Mouse (Mus musculus) kidney, postnatal 10 days (tissue): ENCODE results near the gene Grip2.

Source experiments
- DNase-seq: peaks from one replicate; pipeline ENCODE4 v3.0.0; 2021; ENCODE audit warnings: mixed read lengths

The Grip2 gene

DNA sequence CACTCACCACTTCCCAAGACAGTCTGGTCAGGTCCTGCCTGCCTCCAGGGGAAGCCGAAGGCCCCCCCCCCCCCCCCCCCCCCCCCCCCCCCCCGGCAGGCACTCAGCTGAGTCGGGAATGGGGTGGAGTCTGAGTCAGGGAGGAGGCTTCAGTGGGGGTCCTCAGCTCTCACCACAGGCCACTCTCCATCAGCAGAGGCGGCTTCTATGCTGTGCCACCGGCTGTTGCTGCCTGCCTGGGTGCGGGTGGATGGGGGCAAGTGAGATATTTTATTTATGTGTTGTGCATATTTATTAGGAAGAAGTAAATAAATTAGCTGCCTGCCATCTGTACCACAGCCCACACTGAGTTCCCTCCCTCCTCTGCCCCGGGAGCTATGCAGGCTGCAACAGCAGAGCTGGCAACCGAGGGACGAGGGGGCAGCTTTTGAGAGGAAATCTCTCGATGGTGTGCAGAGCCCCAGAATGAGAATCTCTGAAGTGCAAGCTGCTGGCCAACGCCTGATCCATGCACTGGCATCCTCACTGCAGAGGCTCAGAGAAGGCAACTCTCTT, at the start of gene Grip2:
Gene Grip2, minus strand, starts transcription at position 235 of the 555 bp plus-strand sequence.
- no peak for DNase-seq

DNA sequence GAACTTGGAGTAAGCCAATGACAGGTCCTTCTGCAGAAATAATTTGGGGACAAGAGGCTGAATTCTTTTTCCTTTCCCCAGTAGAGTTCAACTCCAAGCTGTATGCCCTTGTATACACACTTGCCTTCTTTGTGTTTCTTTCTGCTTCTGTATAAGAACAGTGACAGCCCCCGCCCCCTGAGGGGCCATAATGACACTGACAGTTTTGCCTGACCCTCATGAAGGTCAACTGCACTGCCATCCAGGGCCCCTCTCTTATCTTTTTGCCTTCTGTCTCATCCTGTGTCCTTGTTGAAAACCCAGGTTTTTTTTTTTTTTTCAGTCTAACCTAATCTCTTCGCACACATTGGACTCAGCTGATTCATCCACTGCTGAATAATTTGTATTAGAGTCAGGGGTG, 45.7 kb upstream of the Grip2 start:
- no peak for DNase-seq

DNA sequence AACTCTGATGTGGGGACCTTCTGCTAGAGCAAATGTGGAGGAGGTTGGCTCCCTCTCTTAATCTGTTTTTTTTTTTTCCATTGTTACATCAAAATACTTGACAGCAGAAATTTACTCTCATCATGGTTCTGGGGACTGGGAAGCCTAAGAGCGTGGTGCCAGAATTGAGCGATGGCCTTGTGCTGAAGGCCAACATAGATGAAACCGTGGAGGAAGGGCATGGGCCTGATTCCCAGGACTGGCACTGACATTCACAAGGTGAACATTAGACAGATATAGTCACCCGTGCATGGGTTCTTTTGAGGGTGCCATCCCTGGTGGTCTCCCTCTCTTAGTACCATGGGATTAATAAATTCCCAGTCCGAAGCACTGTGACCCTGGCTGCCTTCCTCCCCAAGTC, 41.0 kb upstream of the Grip2 start:
- no peak for DNase-seq

DNA sequence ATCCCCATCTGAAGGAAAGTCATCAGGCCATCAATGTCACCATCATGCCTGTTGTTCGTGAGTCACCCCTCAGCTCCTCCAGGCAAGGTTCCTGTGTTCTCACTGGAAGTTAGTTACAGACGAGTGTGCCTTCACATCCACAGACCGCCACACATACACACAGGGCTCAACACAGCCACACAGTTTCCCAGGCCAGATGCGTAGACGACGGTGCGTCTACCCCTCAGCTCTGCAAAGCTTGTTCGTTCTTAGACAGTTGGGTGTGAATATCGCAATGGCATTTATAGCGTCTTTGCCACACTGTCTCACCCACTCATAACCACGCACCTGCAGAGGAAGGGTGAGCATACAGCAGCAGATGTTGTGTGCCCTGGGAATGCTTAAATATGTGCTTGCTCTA, 38.6 kb upstream of the Grip2 start:
- no peak for DNase-seq

DNA sequence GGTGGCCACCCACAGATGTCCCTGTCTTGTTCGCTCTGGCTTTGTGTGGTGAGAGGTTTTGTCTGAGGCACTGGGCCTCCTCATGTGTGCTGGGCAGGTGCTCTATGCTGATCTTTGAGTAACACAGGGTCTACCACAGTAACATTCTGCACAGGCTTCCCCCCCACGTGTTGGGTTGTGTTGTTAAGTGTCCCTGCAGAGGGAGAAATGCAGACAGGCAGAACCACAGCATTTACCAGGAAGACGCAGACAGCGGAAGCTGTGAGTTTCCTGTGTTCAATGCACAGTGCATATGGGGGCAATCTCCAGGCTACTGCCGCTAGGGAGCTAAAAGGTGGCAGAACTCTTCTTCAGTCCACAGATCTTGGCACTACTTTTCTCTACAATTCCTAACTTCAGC, 37.5 kb upstream of the Grip2 start:
- DNase-seq, result no peak

DNA sequence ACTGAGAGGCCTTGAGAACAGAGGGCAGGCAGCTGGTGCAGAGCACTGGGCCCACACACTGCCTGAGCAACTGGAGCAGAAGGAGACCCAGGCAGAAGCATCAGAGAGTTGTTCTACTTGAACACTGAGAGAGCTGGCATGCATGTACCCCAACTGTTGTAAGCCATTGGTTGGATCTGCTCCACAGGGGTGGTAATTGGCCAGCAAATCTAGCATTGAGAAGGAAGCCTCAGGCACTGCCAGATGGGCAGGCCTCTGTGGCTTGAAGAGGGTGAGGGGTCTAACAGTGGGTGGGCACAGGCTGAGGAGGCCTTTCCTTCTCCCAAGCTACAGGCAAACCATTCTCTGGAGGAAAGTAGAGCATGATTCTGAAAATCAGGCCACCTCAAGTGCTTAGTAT, 35.8 kb upstream of the Grip2 start:
- DNase-seq, result no peak

DNA sequence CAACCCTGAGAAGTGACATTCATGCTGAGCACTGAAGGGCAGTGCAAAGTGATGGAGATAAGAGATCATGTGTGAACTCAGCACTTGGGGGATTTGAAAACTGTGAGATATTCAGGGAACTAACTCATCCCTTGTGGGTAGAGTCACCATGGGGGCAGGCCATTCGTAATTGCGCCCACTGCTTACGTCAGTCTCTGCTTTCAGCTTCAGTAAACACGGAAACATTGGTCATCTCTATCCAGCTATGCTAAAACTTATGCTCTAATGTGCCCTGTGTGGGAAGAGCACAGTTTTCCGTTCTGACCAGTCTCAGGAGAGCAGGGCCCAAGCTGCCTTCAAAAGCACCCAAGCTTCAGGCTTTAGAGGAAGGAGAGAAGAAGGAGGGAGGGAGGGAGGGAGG, 31.3 kb upstream of the Grip2 start:
- no peak for DNase-seq

DNA sequence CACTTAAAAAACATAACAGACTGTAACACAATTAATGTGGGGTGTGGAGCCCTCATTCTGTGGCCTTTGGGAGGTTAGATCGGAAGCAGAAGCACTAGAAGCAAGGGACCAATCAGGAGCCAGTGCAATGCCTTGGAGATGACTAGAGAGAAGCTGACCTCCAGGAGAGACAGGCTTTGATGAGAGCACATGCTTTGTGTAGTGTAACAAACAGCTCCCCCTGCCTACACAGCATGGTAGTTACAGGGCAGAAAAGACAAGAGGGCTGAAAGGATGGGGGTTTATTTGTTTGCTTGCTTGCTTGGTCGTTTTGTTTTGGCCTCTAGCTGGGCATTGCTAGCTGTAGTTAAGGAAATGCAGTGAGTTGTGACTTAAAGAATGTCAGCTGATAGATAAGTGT, 25.5 kb upstream of the Grip2 start:
- peak; percentile 60 for DNase-seq

DNA sequence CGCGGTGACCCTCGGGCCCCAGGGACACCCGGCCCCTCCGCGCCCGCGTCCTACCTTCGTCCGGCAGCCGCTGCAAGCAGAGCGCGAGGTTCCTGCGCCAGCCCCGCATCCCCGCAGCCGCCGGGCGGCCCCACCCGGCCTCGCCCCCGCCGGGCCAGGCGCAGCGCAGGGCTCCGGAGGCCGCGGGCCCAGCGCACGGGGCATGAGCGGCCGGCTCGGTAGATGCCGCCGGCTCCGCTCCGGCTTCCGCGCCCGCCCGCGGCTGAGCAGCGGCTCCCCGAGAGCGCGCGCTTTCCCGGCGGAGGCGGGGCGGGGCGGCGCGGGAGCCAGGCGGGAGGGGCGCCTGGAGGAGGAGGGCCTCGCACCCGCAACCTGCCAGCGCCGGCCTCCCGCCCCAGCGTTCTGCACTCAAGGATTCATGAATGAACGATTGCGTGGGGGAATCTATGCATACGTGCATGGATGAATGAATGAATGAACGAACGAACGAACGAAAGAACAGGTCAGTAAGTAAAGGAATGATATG, 16.6 kb upstream of the Grip2 start:
- DNase-seq, result no peak

DNA sequence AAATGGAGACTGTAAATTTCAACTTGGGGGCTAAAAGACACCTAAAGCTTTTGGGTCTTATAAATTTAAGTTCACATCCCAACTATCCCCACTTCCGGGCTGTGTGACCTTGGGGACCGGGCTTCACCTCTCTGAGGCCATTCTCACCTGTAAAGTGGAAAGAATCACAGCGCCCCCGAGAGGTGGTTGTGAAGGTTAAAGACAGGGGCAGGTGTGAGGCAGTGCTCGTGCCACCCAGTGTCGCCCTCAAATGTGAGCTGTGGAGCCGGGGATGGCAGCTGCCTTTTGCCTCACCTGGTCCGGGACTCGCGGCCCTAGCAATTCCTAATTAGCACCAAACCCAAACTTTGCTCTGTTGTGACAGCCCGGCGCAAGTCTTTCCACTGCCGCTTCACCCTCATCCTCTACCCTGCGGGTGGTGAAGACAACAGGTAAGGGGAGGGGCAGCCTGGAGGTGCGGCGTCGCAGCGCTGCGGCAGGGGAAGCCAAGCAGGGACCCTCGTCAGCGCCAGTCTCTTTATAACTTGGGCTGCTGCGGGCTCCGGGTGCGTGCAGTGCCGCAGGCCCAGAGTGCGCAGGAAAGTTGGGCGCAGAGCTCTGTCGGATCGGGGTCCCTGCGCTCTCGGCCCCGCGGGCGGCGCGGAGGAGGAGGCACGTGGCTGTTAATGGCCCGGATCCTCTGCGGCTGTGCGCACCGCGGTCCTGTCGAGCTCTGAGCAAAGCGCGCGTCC, 16.0 kb upstream of the Grip2 start:
- DNase-seq, result no peak

DNA sequence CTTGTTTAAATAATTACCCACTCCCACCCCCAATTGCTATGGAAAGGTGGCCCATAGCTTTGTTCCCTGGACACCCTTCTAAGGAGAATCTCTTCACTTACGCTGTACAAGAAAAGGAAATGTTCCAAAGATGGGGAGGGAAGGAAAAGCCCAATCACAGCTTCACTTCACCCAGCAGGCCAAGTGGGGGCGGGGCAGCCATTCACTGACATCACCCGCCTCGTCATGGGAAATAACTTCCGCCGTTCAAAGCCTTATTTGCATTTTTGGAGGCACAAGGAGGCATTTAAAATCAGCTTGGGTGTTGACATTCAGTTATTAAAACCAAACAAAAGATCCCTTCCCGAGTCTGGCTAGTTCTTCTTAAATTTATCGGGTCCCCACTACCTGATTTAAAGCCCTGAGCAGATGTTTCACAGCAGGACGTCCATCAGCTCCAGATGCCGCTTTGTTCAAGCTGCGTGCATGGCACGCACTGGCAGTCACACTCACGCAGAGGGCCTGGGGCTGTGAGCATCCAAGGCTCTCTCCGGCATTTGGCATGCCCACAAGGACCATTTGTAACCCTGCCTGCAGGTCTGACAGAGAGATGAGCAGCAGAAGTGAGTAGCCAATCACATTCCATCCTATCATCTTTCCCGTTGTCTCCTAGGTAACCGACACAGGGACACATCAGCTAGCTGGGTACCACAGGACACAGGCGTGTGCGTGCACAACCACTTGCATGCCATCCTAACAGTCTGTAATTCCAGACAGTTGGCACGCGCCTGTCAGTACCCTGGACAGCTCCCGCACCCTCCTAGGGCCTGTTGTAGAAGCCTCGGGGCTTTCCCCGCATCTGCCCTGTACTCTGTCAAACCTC, 12.2 kb upstream of the Grip2 start:
- peak; percentile 87 for DNase-seq

DNA sequence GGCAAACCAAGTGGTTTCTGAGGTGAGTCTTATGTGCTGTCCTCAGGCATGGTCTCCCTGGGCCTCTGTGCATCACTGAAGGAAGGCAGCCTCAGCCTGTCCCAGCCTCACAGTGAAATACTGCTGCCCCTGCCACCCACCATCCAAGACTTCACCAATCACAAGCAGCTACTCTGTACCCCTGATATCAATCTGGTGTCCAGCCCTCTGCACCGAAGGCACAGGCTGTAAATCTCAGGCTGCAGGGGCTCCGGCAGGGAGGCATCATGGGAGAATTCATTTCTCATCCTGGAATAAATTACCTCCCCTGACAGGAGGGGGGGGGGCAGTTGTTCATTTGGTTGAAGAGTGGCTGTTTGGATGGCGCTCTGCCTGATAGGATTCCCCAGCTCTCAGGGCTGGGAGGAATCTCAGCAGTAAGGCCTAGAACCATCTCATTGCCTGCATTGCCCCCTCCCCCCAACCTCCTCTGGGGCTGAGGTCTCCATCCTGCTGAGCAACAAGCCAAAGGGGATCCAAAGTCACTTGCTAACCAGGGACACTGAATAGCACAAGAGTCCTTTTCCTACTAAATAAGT, 5.9 kb upstream of the Grip2 start:
- no peak for DNase-seq

DNA sequence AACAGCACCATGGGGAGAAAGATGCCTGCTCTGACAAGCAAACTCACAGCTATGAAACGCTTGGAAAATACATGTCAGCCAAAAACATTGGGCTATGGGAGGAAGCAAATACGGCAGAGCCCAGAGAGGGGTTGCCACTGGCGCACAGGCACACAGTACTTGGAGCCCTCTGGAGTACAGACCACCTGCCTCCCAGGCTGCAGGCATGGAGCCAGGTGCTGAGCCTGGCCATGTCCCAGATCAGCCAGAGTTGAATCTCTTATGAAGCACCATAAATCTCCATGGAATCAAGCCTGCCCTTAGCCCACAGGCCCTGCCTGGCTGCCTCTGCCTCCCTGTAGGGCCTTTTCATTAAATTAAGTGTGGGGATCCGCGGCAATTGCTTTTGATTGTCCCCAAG, 876 bp upstream of the Grip2 start:
- no peak for DNase-seq

DNA sequence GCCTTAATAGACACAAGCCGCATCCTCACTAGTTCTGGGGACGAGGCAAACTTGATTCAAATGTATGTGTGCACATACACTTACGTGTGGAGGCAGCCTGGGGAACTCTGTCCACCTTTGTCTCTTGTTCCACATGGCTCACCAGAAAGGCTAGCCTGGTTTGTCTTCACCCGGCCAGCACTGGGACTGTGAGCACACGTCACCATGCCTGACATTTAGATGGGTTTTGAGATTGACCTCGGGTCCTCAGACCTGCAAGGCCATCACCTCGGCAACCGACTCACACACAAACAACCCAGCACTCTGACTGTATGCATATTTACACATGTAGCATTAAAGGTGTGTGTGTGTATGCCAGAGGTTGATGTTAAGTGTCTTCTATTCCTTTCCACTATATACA, 8.8 kb downstream of the Grip2 start:
- no peak for DNase-seq

DNA sequence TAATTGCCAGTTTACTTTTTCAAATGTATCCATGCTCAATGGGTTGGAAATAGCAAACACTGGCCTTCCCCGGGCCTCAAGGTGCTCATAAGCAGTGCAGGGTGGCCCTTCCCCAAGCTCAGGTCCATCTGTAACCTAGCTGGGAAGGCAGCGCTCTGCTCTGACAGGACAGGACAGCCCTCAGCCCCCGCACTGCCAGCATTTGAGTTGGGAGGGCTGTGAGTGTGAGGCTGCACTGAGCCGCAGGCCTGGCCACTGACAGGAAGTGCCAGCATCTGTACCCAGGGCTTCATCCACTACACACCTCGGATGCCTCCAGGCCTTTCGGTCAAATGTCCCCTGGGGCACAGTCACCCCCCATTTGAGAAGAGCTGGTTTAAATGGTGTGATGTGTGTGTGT, 11.1 kb downstream of the Grip2 start:
- no peak for DNase-seq

DNA sequence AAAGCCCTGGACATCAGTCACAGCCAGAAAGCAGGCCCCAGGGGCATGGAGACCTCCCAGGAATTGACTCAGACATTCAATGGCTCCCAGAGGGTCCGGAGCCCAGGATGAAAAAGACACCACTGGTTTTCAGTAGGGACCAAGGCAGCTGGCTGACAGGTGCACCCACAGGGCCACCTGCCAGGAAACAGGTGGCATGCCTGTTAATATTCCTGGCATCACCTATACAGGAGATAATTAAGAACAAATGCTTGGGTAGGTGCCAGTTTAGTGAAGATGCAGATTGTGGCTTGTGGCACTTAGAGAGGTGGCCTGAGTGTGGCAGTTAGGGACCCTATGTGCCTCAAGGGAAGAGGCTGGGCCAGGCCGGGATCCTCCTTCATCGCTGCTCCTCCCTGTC, 13.4 kb downstream of the Grip2 start:
- DNase-seq, result no peak

DNA sequence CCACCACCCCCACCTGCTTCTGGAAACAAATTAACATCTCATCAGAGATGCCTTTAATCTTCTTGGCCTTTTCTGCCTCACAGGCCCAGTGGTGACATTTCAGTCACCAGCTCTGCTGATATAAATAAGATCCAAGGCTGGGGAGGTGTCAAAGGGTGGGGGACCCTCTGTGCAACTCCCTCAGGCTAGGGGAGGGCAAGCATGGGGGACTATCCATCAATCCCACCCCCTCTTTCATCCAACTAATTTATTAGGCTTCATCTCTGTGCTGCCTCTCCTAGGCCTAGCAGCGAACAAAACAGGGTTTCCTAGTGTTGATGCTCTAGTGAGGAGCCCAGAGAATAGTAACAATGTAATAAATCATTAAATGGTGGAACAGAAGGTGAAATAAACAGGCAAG, 17.0 kb downstream of the Grip2 start:
- no peak for DNase-seq

DNA sequence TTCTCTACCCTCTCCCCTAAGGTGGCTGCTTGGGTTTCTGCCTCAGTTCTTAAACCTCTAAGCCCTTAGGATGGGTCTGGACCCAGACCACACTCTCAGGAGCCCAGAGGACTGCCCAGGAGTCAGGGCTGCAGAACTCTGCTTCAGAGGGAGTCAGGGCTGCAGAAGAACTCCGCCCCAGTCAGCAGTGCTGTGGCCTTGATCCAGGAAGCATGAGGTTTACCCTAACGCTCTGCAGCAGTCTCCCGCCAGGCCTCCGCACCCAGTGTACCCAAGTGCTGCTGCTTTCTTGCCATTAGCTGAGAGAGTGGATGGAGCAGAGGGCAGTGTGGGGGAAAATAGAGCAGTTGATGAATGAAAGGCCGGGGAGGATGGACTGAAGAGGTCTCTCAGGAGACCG, 19.0 kb downstream of the Grip2 start:
- no peak for DNase-seq

DNA sequence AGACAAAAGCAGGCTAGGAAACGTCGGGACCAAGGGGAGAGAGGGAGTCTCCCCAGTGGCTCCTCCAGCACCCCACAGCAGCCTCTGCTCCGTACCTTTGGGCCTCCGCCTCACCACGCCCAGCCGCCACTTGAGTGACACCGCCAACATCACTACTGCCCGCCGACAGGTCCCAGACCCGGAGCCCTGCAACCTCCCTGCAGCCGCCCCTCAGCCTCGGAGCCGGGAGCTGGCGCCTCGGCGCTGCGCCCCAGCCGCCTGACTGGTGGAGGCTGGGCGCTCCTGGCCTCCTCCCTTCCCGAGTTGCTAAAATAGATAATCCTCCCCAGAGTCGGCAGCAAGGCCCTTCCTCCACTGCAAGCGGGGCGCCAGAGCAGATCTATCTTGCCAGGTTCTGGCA, 19.9 kb downstream of the Grip2 start:
- peak; percentile 13 for DNase-seq

DNA sequence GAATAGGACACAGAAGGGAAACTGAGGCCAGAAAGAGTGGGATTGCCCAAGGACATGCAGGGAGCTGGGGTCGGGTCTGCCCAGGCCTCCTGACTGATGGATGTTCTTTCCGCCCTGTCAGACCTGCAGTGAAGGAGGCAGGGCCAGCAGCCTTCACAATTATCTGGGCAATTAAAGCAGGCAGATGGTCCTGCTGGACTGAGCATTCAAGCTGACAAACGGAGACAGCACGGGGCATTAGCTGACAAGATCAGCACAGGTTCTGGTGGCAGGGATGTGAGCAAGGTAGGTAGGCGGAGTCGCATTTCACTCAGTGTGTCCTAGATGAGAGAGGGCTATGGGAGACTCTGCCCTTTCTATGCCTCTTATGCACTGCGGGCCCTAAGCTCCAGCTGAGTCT, 22.9 kb downstream of the Grip2 start:
- DNase-seq, result no peak

DNA sequence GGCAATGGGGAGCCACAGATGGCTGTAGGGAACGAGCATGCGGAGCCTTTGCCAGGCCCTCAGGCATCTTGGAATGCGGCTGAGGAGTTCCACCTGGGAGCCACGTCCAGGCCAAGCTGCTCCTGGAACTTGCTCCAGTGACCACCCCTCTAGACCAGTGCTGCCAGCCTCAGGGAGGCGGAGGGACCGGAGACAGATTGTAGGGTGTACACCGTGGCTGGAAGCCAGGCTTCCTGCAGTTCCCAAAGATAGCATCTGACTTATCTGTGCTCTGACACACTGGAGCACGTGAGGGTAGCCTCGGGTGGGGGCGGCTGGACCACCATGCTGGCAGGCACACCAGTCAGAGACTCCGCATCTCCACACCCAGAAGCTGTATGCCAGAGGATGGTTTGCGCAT, 28.6 kb downstream of the Grip2 start:
- no peak for DNase-seq

DNA sequence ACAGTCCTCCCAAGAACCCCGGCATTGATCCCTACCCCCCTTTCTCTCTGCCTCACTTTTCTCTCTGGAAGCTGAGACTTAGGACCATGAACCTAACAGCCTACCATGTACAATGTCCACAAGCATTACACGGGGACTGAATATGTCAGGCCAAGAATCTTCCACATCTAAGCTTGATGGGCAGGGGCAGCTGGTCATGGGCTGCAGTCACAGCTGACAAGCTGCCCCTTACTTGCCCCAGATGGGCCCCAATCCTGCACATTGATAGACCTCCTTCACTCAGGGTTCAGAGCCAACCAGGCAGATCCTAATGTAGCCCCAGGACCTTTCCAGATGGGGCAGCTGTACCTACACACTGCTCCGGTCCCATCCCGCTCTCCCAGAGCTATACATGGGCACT, 30.3 kb downstream of the Grip2 start:
- DNase-seq, result no peak

DNA sequence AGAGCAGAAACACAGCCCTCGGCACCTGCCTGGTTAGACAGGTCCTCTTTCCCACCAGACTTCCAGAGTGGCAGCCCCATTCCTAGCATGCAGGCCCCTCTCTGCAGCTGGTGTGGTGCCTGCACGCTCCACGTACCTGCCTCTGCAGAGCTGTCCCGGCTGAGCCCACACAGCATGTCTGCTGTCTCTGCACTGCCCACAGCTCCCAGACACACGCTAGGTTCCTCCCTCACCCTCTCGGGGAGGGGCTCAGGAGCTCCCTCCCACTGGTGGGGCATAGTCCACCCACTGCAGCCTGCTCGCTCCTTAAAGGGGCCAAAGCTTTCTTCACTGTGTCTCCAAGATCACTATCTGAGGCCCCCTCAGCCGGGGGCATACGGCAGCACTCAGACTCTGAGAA, 31.0 kb downstream of the Grip2 start:
- peak; percentile 83 for DNase-seq

DNA sequence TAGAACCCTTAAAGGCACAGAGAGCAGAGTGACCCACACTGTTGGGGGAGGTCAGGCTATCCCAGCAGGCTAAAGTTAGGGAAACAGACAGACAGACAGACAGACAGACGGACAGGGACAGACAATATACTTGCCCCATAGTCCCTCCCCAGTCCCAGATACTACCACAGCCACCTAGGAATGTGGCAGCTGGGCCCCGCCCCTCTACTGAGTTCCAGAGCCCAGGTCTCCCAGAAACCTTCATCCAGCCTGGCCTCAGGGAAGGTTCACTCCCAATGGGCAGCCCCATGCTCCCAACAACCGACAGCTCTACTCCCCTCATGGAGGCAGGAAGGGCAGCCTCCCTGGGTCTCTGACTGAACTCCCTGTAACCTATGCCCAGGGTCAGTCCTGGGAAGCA, 31.4 kb downstream of the Grip2 start:
- no peak for DNase-seq
